Mouse (Mus musculus) stomach, embryonic 15.5 days (tissue): ENCODE data around the gene Mast3. TPM values are rescaled to one million over a fixed set of nuclear protein-coding genes. Genes with fewer than 3 reads are reported as not detected.

Experiments
- ATAC-seq: fragments of 200-750 bp; cut with Nextera tagmentation; 2 replicates; pipeline ENCODE4 v1.8.0; 2017; ENCODE audit warnings: low read depth, moderate number of reproducible peaks, moderate TSS enrichment; ENCODE audit not compliant: insufficient read depth, low FRiP score
- H3K27ac ChIP-seq: fragments of 300-500 bp; sonication (generic); 2 replicates; pipeline ENCODE4 v1.5.1; 2015; ENCODE audit warnings: mild to moderate bottlenecking, inconsistent platforms
- H3K27me3 ChIP-seq: fragments of 300-500 bp; sonication (generic); replicated peaks from 2 replicates; pipeline ENCODE4 v1.6.1; 2015; ENCODE audit warnings: inconsistent platforms
- H3K36me3 ChIP-seq: fragments of 300-500 bp; sonication (generic); 2 replicates; pipeline ENCODE4 v1.6.1; 2015; ENCODE audit warnings: inconsistent platforms
- H3K4me1 ChIP-seq: fragments of 300-500 bp; sonication (generic); 2 replicates; pipeline ENCODE4 v1.6.1; 2015; ENCODE audit warnings: inconsistent platforms
- H3K4me2 ChIP-seq: fragments of 300-500 bp; sonication (generic); 2 replicates; pipeline ENCODE4 v1.6.1; 2015; ENCODE audit warnings: mild to moderate bottlenecking, inconsistent platforms
- H3K4me3 ChIP-seq: fragments of 300-500 bp; sonication (generic); replicated peaks from 2 replicates; pipeline ENCODE4 v1.5.1; 2015; ENCODE audit warnings: inconsistent platforms
- H3K9ac ChIP-seq: fragments of 300-500 bp; sonication (generic); 2 replicates; pipeline ENCODE4 v1.6.1; 2015; ENCODE audit warnings: inconsistent platforms
- H3K9me3 ChIP-seq: fragments of 300-500 bp; sonication (generic); 2 replicates; pipeline ENCODE4 v1.6.1; 2016; ENCODE audit warnings: inconsistent platforms
- whole genome bisulfite sequencing: fragments of 180-500 bp; shearing (Covaris S2); methylation state at CpG from one replicate; pipeline ENCODE4 v1.1.7; 2015; 5-methylcytosine and 5-hydroxymethylcytosine counted together
- polyA plus RNA-seq: library from polyadenylated mRNA; unstranded; fragments of >200 nt; fragmentation: Nextera tagmentation; extraction: Ambion mirVana; gene quantifications from 2 replicates; pipeline ENCODE4 v1.2.1, GENCODE M21; 2015

Mast3 gene
- polyA plus RNA-seq, 1 experiment from 2014 or later, result 13.3 TPM

GRCm38 (mm10) chr8:70772075-70772474, 32.8 kb downstream of the Mast3 start:
- WGBS, result 92% methylated on average over 13 of the region's 13 CpGs

DNA sequence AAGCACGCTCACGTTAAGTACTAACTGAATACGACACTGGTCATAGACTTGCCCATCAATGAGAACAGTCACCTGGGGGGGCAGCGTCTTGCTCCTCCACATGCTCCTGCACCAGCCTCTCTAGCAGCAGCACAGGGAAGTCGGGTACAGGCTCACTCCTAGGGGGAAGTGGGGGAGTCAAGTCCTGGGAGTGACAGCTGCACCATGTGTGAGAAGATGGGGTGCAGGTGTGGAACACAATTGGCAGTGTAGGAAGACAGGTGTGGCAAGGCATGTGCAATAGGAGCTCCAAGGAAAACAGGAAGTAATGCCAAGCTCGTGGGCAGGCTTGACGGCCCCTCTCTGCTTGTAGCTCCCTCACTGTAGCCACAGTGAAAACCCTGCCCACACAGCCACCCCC, 33.6 kb downstream of the Mast3 start:
- no peak overlapping the region for H3K27ac ChIP-seq
- H3K4me2 ChIP-seq, result no peak overlapping the region
- no peak overlapping the region for H3K9ac ChIP-seq
- WGBS, result 89% methylated on average over 7 of the region's 7 CpGs
- ATAC-seq, result no peak
- peaks cover 45% of the 10 kb centered on the region for H3K4me1 ChIP-seq
- H3K36me3 ChIP-seq, result peaks cover 26% of the 10 kb centered on the region; the same call in 1 of the 2 replicates
- H3K9me3 ChIP-seq, result no peaks in the 10 kb centered on the region
- no peak overlapping the region for H3K4me3 ChIP-seq
- H3K27me3 ChIP-seq, result no peaks in the 10 kb centered on the region

More at GRCm38 (mm10) chr8:70772075-70772474, 32.8 kb downstream of the Mast3 start:
- H3K27ac ChIP-seq, result no peak overlapping the region
- no peaks in the 10 kb centered on the region for H3K9me3 ChIP-seq
- no peak overlapping the region for H3K4me2 ChIP-seq
- ATAC-seq, result no peak
- H3K4me1 ChIP-seq, result peaks cover 39% of the 10 kb centered on the region
- H3K36me3 ChIP-seq, result peaks cover 26% of the 10 kb centered on the region; the same call in 1 of the 2 replicates
- H3K27me3 ChIP-seq, result no peaks in the 10 kb centered on the region
- no peak overlapping the region for H3K4me3 ChIP-seq
- no peak overlapping the region for H3K9ac ChIP-seq

DNA sequence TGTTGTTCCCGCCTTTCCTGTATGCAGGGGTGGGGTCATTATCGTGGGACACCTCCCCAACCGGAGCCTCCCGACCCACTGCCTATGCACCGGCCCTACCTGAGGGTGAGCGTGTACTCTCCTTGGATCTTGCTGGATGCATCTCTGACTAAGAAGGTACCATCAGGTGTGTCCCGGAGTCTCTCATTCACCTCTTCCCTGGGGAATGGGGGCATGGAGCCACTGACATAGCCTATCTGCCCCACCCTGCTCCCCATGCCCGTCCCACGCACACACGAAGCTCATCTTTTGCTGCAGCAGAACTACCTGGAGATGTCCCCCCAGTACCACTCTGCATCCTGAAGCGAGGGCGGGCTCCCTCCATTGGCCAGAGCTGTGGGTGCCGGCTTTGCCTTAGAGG, 34.1 kb downstream of the Mast3 start:
- WGBS, result 93% methylated on average over 13 of the region's 13 CpGs
- H3K36me3 ChIP-seq, result peaks cover 26% of the 10 kb centered on the region; the same call in 1 of the 2 replicates
- no peak for ATAC-seq

GRCm38 (mm10) chr8:70769858-70770257, 35.0 kb downstream of the Mast3 start:
- Histone ChIP-seq H3K9me3 (no peaks in the 10 kb centered on the region), H3K9ac (no peak overlapping the region), H3K36me3 (peaks cover 26% of the 10 kb centered on the region; the same call in 1 of the 2 replicates), H3K4me1 (peaks cover 41% of the 10 kb centered on the region), H3K27ac (no peak overlapping the region), H3K4me2 (no peak overlapping the region), H3K4me3 (no peak overlapping the region), H3K27me3 (no peaks in the 10 kb centered on the region)
- no peak for ATAC-seq
- WGBS, result 71% methylated on average over 12 of the region's 12 CpGs

More for the DNA sequence above, 34.1 kb downstream of the Mast3 start:
- no peaks in the 10 kb centered on the region for H3K27me3 ChIP-seq
- H3K27ac ChIP-seq, result no peak overlapping the region
- no peaks in the 10 kb centered on the region for H3K9me3 ChIP-seq
- H3K4me2 ChIP-seq, result no peak overlapping the region
- no peak overlapping the region for H3K4me3 ChIP-seq
- peaks cover 47% of the 10 kb centered on the region for H3K4me1 ChIP-seq
- H3K9ac ChIP-seq, result no peak overlapping the region

DNA sequence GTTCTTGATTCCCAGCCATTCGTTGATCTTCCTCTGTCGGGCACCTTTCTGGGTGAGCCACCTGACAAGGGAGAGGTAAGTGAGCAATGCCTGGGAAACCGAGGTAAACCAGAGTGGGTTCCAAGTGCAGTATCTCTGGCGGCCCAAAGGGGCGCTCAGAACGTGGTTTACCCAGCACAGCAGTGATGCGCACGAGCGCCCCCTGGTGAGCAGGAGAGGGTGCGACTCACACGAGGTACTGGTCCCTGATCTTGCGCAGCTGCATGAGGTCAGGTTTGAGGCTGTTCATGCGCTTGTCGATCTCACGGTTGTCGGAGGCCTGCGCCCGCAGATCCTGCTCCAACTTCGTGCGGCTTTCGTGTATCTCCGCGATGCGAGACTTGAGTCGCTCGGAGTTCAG, 35.5 kb downstream of the Mast3 start:
- Histone ChIP-seq H3K27me3 (no peaks in the 10 kb centered on the region), H3K4me2 (no peak overlapping the region), H3K36me3 (peaks cover 26% of the 10 kb centered on the region; the same call in 1 of the 2 replicates), H3K9ac (no peak overlapping the region), H3K4me3 (no peak overlapping the region), H3K9me3 (no peaks in the 10 kb centered on the region), H3K4me1 (peaks cover 36% of the 10 kb centered on the region), H3K27ac (no peak overlapping the region)
- WGBS, result 6% methylated on average over 26 of the region's 26 CpGs
- peak; percentile 57 for ATAC-seq

- Histone ChIP-seq H3K4me3 (no peak overlapping the region), H3K9me3 (no peaks in the 10 kb centered on the region), H3K9ac (no peak overlapping the region), H3K4me1 (peaks cover 32% of the 10 kb centered on the region), H3K36me3 (peaks cover 26% of the 10 kb centered on the region; the same call in 1 of the 2 replicates), H3K4me2 (no peak overlapping the region), H3K27me3 (no peaks in the 10 kb centered on the region), H3K27ac (no peak overlapping the region)
- WGBS, result 79% methylated on average over 16 of the region's 16 CpGs
- ATAC-seq, result no peak
These were observed 35.9 kb downstream of the Mast3 start for GRCm38 (mm10) chr8:70768956-70769355.

DNA sequence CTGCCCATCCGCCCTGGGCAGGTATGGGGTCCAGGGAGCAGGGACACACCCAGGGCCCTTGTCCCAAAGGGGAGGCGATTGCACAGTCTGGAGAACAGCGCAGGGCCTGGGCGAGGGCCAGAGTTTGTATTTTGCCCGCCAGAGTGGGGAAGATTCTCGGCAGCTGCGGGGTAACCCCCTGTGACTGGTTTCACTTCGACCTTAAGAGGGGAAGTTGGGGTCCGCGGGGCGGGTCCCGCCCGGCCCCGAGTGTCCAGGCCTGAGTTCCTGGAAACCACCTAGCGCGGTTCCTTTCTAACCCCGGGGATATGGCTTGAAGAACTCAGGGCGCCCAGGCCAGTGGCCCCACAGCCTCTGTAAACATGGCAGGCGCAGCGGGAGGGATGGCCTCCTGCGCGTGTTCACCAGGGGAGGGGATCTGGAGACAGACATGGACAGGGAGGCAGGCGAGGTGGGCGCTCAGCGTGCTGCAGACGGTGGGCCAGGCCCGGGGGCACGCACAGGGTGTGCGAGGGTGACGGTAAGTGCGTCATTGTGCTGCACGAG, 36.5 kb downstream of the Mast3 start:
- peaks cover 26% of the 10 kb centered on the region for H3K4me1 ChIP-seq
- H3K4me2 ChIP-seq, result no peak overlapping the region
- no peaks in the 10 kb centered on the region for H3K27me3 ChIP-seq
- no peaks in the 10 kb centered on the region for H3K9me3 ChIP-seq
- no peak overlapping the region for H3K9ac ChIP-seq
- no peak overlapping the region for H3K4me3 ChIP-seq
- 0 out of 2 replicates have a peak overlapping the region, but pooled peaks have one; percentile 24 for H3K27ac ChIP-seq
- no peak for ATAC-seq
- 92% methylated on average over 32 of the region's 32 CpGs for WGBS
- H3K36me3 ChIP-seq, result peaks cover 26% of the 10 kb centered on the region; the same call in 1 of the 2 replicates

- 86% methylated on average over 6 of the region's 6 CpGs for WGBS
- Histone ChIP-seq H3K4me3 (no peak overlapping the region), H3K27me3 (no peaks in the 10 kb centered on the region), H3K4me2 (no peak overlapping the region), H3K27ac (peak overlapping the region; percentile 70), H3K9ac (no peak overlapping the region), H3K9me3 (no peaks in the 10 kb centered on the region), H3K4me1 (peaks cover 18% of the 10 kb centered on the region), H3K36me3 (peaks cover 26% of the 10 kb centered on the region; the same call in 1 of the 2 replicates)
- ATAC-seq, result no peak
These were observed 37.4 kb downstream of the Mast3 start for GRCm38 (mm10) chr8:70767503-70767902.

GRCm38 (mm10) chr8:70766571-70767440, 38.0 kb downstream of the Mast3 start:
- Histone ChIP-seq H3K27ac (peak overlapping the region; percentile 70), H3K36me3 (peaks cover 23% of the 10 kb centered on the region; the same call in 1 of the 2 replicates), H3K9ac (peak overlapping the region; percentile 33; the same call in 1 of the 2 replicates), H3K4me1 (peaks cover 17% of the 10 kb centered on the region), H3K4me2 (peak overlapping the region; percentile 77), H3K4me3 (peak overlapping the region; percentile 43), H3K9me3 (no peaks in the 10 kb centered on the region), H3K27me3 (no peaks in the 10 kb centered on the region)
- 10% methylated on average over 21 of the region's 21 CpGs for WGBS
- ATAC-seq, result peak; percentile 55

DNA sequence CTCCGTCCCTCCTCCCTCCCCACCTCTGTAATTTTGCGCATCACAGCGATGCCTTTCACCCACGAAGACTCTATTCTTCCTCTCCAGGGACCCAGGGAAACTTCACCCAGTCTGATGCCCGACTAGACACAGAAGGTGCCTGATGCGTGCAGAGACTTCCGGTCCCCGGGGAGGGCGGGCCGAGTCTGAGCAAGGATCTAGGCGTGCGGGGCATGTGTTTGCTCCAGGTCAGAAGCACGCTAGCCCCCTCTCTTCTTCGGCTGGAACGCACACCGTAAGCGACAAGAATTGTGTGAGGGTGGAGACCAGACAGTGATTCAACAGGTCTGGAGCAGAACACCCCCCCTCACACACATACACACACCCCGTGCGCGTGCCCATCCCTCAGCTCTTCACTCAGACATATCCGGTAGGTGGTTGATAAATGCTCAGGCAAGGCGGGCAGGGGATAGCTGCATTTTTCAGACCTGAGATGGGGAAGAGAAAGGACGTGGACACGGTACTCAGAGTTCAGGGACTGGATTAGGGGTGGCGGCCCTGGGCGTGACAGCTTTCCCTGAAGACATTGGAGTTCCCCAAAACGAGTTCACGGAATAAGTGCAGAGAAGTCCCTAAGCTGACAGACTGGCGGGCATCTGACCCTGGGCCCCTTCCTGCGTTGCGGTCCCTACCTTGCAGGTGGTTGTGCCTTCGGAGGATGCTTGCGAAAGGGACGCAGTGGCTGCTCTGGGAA, 38.9 kb downstream of the Mast3 start:
- peak overlapping the region; percentile 43 for H3K4me3 ChIP-seq
- H3K27ac ChIP-seq, result peak overlapping the region; percentile 70
- peak overlapping the region; percentile 33; the same call in 1 of the 2 replicates for H3K9ac ChIP-seq
- no peaks in the 10 kb centered on the region for H3K27me3 ChIP-seq
- H3K36me3 ChIP-seq, result peaks cover 15% of the 10 kb centered on the region; the same call in 1 of the 2 replicates
- H3K9me3 ChIP-seq, result no peaks in the 10 kb centered on the region
- 2% methylated on average over 34 of the region's 34 CpGs for WGBS
- H3K4me2 ChIP-seq, result peak overlapping the region; percentile 77
- H3K4me1 ChIP-seq, result peaks cover 17% of the 10 kb centered on the region
- no peak for ATAC-seq

DNA sequence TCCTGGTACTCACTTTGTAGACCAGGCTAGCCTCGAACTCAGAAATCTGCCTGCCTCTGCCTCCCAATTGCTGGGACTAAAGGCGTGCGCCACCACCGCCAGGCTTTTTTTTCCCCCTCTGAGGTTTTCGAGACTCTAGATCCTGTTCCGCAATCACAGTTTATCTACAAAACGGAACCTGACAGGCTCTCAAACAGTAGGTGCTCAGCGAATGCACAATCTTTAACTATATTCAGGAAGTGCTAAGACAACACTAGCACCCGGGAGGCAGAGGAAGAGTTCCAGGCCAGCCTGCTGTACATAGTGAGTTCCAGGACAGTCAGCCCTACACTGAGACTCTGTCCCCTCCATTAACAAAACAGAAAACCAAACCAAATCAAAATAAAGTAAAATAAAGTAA, 39.5 kb downstream of the Mast3 start:
- Histone ChIP-seq H3K36me3 (0 out of 2 replicates have a peak, but pooled peaks cover 8% of the 10 kb centered on the region), H3K9ac (0 out of 2 replicates have a peak overlapping the region, but pooled peaks have one; percentile 33), H3K9me3 (no peaks in the 10 kb centered on the region), H3K27ac (peak overlapping the region; percentile 70), H3K4me3 (peak overlapping the region; percentile 43), H3K27me3 (no peaks in the 10 kb centered on the region), H3K4me2 (peak overlapping the region; percentile 77), H3K4me1 (peaks cover 17% of the 10 kb centered on the region)
- no peak for ATAC-seq
- WGBS, result 62% methylated on average over 9 of the region's 9 CpGs
